Mouse (Mus musculus) thymus, adult 2 months (tissue): ENCODE measurements around the gene Gm17657.

ENCODE experiments used
- CTCF ChIP-seq: fragments of 200-500 bp; IDR thresholded peaks from 2 replicates; pipeline ENCODE4 v1.5.1; 2012; ENCODE audit warnings: mild to moderate bottlenecking, control low read depth, low read length, moderate library complexity, borderline replicate concordance; ENCODE audit not compliant: control insufficient read depth, poor library complexity, insufficient read depth; ENCODE audit errors: extremely low read depth
- POLR2A ChIP-seq: fragments of 200-500 bp; IDR thresholded peaks from 2 replicates; pipeline ENCODE4 v1.6.1; 2012; ENCODE audit warnings: mild to moderate bottlenecking, low read length, control low read depth, moderate library complexity; ENCODE audit not compliant: control insufficient read depth, poor library complexity, insufficient read depth; ENCODE audit errors: extremely low read depth

DNA sequence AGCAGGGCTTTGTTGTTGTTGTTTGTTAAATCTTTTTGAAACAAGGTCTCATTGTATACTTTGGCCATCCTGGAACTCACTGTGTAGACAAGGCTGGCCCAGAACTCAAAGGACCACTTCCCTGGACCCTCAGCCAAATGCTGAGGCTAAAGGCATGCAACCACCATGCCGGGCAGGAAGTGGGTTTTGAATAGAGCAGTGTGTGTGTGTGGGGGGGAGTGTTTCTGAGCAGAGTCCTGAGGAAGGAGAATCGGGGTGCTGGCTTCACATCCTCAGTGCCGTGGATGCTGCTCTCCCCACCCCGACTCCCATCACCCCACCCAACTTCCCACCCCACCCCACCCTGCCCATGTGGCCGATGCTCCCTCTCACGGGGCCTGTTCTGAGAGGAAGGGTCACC lies 36.0 kb upstream of the Gm17657 start:
- TF ChIP-seq CTCF (no peak), POLR2A (no peak)
